Mouse (Mus musculus): ENCODE measurements around the gene Atp2a3. TPM values are rescaled to one million over a fixed set of nuclear protein-coding genes. Genes with fewer than 3 reads are reported as not detected.
A peak's percentile ranks its signal among the peaks of the same experiment; 100 is the strongest.

The Atp2a3 gene
- 1 to 10 TPM; 6.6 to 8.5 TPM for total RNA-seq (2021)
- long read RNA-seq, experiment 1, partial matches to known transcripts = 1 of 1 reads
- long read RNA-seq, experiment 1, other reads (novel, unspliced or antisense) = 0 of 1 reads
- long read RNA-seq, experiment 2 = 0 reads

DNA sequence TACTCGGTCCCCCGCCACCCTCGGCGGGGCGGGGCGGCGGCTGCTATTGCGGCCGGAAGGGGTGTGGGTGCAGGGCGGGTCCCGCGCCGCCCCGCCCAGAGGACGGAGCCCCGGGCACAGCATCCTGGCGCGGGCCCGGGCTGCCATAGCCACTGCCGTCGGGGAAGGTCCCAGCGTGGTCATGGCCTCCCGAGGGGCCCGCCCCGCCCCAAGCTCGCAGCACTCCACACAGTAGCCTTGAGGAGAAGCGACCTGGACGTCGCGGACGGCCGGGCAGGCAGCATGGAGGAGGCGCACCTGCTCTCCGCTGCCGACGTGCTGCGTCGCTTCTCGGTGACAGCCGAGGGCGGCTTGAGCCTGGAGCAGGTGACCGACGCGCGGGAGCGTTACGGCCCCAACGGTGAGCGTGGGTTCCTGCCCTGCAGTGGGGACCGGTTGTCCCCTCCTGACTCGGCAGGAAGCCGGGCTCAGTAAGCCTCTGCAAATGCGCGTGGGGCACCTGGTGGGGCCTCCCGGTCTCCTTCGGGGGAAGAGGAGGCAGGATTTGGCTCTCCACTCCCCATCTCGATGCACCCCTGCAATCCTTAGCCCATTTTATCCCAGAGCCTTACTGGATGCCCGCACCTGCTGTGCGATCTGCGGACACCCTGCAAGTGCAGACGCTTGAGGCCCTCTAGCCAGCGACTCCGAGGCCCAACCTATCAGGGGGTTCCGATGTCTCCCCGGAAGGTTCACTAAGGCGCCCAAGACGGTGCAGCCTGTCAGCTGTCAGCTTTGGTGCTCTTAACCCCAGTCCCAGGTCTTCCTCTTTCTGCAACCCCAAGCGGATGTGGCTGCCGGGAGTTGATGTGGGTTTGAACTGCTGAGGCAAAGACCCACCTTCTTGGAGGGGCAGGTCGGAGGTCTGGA is at the start of gene Atp2a3:
Gene Atp2a3, plus strand, starts transcription at position 98 of the 909 bp plus-strand sequence.
- no peak for DNase-seq (ENCODE audit: low spot score in 2 of 2)

DNA sequence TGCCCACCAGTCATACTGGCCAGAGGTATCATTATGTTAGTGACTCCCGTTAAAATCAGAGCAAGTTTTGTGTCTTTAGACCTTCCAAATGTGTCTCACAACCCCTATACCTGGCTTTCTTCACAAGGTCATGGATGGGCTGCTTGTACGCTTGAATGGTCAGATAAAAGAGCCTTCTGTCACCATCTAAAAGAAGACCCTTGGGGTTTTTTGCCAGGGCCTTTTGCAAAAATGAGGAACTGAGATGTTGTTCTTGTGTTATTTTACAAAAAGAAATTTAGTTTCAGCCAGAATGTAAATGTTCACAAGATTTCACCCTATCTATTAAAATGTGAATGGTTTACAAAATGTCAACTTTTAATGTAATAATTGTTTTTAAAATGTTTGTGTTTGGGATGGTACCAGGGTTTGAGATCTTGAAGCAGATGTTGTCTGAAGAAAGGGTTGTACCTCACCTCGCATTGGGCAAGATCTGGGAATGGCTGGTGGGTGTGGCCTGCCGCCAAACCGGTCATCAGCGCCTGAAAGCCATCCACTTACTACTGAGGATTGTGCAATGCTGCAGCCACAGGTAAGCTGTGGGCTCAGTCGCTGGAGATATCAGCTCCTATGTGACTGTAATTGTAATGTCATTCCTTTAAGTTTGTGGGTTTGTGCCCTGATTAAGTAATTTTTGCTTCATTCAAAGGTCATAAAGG is 43.5 kb upstream of the Atp2a3 start:
- no peak for DNase-seq (ENCODE audit: low spot score in 2 of 2)

DNA sequence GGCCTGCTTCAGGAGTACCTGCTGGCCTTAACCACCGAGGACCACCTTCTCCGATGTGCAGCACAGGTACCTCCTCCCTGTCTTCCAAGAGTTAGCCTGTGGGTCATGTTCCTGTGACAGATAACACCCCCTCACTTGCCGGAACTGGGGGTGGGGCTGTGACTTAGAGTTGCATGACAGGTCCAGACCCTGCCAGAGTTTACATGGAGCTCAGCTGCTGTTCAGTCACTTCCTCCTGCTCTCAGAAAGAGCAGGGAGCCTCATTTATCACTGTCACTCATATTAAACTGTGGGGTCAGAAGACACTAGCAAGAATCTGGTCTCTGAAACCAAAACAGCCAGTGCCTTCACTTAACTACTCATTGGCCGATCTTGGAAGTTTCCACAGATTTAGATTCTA is 37.9 kb upstream of the Atp2a3 start:
- DNase-seq (ENCODE audit: low spot score in 2 of 2) = no peak

DNA sequence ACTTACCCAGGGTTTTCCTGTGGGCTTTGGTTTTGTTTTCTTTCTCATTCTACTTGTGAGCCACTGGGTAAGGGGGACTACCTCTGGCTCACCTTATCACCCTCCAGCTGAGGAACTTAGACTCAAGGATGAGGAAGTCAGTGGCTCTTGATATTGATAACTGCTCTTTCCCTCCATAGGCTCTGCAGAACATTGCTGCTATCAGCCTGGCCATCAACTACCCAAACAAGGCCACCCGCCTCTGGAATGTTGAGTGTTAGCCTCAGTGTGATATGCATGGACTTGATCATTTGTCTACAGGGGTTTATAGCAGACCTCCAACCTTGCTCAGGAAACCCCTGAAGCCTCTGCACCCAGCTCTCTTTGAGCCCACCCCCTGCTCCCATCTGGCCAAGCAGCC is 36.5 kb upstream of the Atp2a3 start:
- no peak for DNase-seq (ENCODE audit: low spot score in 2 of 2)

DNA sequence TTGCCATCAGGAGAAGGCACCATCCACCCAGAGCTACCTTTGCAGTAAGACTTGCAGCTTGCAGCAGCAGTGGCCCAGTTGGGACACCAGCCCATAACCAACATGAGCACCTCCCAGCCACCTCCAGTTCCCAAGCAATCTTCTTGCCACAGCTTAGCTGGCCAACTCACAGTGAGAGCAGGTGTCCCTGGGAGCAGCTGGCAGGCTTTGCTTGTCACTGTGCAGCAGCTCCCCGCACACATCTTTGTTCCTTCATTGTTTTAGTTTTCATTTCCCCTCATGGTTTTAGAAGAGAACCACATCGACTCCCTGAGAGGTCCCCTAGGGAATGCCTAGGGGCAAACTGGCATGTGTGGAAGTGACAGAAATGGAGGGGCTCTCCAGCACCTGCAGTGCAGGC is 35.9 kb upstream of the Atp2a3 start:
- peak in 1 of 2 experiments; percentile 18 for DNase-seq (ENCODE audit: low spot score in 2 of 2)

DNA sequence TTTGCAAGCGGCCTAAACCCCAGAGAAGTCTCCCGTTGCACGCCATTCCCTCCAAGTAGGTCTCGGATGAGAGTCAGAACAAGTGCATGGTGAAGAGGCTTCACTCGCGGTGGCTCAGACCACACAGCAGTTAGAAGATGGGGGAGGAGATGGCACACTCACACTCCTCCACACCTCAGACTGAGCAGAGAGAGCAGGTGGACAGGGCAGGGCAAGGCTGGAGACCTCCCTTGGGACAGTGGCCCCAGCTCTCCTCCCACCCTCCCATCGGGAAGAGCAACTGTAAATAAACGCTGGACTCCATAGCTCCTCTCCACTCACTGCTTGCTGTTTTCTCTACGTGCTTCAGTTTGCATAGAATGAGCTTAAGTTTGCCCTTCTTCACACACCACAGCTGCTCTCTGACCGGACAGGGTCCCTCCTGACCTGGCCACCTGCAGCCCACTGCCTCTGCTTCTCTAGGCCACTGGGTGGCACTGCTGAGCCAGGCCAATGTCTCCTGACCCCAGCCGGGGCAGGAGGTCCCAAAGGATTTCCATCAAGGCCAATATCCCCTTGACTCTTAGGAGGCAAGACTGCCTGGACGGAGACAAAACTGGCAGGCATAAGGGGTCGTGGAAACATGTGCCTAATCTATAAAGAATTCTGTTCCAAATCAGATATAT is 34.6 kb upstream of the Atp2a3 start:
- peak; percentile 25 to 43 for DNase-seq (ENCODE audit: low spot score in 2 of 2)

DNA sequence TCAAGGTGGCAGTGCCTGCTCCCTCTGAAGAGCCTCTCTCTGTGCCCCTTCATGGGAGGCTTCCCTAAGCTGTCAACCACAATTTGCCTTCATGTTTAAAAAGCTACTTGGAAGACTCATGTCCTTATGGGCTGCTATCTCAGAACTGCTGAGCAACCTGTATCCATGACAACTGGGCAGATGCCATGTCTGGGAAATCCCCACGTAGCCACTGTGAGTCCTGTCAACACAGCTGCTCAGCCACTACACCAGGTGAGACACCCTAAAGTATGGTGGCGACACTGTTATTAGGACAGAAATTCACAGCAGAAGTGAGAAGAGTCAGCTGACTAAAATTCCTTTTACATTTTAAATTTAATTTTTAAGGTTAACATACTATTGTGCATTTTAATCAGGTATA is 32.5 kb upstream of the Atp2a3 start:
- peak in 1 of 2 experiments; percentile 15 for DNase-seq (ENCODE audit: low spot score in 2 of 2)

DNA sequence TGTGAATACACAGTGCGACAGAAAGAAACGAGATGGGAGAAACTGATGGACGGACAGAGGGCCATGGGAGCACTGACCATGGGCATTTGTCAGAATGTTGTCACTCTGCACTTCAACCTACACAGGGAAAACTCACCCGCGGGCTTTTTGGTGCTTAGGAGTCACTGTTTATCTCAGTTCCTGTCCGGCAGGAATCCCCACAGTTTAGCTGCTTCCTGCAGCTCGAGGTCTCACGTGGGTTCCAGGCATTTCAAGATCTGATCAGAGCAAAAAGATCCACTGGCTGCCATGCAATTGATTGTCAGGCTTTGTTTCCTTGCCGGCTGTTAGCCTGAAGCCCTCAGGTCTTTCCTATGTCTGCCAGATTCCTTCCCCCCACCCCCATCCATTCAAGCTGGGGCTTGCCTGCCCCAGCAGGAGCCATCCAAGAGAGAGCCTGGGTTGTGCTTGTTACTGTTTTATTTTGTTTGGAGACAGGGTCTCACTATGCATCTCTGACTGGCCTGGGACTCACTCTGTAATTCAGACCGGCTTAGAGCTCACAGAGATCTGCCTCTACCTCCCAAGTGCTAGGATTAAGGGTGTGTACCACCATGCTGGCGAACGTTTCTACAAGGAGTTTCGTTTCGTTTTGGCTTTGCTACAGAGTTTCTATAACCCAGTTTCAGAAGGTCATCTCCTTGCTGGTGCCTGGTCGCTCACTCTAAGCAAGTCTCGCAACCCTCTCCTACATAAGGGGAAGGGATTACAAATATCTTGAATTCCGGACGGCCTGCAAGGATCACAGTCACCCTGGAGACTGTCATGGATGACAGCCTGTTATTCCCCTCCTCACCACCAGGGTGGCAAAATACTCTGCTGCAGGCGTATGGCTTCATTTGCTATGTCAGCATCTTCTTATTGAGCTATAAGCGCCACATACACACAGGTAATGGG is 20.5 kb upstream of the Atp2a3 start:
- peak in 1 of 2 experiments; percentile 14 for DNase-seq (ENCODE audit: low spot score in 2 of 2)

DNA sequence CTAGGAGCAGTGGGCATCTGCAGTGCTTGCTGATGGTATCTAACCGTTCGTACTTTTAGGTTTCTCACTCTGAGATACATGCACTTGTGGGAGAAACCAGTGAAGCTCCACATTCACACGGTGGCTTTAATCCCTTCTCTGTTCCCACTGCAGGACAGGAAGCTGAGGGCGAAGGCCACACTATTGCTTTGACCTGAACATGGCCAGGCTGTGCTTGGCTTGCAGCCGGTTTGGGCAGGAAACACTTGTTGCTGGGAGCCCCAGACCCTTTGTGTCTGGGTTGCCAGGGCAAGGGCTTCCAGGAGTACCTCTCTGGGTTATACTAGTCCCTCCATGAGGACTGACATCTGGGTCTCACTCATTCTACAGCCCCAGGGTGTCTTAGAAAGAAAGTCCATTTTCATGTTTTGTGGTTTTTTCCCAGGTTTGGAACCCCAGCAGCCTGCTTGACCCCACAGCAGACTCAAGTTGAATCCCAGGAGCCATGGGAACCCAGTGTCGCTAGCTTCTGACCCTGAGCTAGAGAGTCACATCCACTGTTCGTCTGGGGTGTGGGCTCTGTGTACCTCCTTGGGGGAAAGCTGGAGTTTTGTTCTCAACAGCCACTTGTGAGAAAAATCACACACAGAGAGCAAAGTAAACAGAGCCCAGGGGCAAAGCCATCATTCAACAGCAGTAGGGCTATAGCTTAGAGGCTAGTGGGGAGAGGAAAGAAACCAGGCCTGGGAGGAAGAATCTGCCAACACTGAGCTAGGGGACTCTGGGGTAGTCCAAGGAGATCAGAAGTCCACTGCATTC is 15.8 kb upstream of the Atp2a3 start:
- no peak for DNase-seq (ENCODE audit: low spot score in 2 of 2)

DNA sequence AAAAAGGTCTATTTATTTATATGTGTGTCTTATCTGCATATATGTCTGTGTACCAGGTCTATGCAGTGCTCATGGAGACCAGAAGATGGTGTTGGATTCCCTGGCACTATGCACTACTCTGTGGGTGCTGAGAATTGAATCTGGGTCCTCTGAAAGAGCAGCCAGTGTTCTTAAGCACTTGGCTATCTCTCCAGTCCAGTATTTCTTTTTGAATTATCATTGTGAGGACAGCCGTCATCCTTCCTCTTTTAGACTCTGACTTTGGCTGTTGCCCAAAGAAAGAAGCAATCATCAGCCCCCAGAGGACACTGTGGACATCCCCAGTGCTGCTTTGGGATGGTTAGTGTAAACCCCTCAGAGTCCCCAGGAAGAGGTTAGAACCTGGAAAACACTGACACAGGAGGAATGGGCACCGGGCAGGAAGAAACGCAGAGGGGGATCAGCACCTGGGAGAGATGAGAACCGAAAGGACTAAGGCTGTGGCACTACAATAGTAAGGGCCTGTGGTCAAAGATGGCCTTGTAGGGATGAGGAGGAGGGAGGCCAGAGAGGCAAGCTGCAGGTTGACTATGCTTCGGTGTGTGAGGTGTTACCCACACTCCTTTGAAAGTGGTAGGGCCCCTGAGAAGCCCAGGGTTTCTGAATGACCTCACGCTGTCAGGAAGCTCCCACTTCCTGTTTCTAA is 15.0 kb upstream of the Atp2a3 start:
- DNase-seq (ENCODE audit: low spot score in 2 of 2) = no peak

DNA sequence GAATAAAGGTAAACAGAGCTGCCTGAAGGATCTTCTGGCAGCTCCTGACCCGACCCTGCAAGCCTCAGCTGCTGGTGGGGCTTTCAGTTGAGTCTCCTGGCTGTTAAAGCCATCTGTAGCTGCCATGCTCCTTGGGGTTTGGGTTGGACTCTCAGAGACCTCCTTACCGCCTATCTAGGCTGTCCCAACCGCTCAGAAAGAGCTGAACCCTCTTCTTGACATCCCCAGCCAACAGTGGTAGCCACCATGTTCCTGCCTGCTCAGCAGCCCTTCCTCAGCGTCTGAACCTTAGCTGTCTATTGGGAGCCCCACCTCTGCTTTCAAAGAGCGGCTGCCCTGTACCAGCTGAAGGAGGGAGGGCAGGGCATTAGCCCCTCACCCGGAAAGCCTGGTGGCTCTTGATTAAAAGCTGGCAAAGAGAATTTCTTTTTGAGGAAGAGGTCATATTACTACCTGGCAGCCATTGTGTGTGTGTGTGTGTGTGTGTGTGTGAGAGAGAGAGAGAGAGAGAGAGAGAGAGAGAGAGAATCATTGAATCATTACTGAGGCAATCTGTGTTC is 14.3 kb upstream of the Atp2a3 start:
- no peak for DNase-seq (ENCODE audit: low spot score in 2 of 2)

DNA sequence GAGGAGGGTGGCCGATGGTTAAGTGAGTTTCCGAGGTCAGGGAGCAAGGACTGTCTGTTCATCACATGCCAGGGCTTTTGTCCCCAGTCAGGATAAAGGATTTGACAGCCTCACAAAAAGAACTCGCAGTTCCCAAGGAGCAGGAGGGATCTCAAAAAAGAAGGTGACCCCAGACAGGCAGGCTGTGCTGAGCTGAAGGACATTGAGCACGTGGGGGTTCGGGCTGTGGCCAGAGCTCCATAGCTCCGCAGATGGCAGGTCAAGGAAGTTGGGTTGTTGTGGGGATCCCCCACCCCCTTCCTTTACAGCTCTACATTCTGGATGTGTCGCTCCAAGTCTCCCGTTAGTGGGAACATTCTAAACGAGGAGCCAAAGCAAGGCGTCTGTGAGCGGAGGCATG is 13.1 kb upstream of the Atp2a3 start:
- DNase-seq (ENCODE audit: low spot score in 2 of 2) = no peak

DNA sequence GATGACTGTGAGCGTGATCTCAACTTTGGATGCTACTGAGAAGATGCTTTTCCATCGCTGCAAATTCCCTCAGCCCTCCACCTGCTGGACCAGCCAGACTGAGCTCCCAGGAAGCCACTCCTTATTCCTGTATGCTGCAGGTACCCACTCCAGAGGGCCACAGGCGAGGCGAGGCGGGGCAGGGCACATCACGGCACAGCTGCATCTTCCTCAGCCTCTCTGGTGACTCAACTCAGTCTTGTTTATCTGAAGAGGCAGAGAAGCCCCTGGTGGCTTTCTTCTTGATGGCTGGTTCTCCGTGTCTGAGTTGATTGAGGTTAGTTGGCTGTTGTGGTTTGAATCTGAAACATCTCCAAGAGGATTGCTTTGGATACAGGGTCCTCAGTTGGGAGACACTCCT is 12.7 kb upstream of the Atp2a3 start:
- DNase-seq (ENCODE audit: low spot score in 2 of 2) = no peak

DNA sequence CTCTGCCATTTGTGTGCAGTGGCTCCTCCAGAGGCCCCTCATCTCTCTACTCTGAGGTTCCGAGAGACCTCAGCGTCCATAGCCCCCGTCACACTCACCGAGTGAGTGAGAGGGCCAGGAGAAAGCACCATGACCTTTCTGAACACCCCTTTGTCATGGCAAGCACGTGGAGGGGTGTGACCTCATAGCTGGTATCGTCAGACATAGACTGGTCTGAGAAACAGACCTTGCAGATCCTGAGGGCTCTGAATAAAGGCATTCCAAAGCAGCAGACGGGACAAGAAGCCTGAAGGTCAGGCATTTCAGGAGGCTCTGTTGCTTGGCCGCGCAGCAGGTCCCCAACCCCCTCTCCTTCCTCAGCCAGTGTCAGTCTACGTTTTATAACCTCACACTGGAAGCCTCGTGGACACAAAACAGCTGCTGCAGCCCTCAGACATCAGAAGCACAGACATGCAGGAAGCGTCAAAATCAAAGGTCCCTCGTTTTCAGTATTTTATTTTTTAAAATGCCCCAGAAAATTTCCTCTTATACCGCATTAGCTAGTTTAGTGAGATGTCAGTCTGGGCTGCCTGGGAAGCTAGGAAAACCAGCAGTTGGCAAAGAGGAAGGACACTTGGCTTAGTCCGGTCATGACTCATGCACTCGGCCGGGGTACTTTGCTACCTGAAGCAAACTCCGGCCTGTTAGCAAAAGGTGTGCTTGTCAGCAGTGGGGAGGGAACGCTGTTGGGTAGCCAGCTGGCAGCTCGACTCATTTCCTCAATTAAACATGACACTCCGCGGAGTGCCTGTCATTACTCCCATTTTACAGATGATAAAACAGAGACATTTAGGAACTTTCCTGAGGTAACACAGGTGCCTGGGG is 9.6 kb upstream of the Atp2a3 start:
- DNase-seq (ENCODE audit: low spot score in 2 of 2) = no peak

DNA sequence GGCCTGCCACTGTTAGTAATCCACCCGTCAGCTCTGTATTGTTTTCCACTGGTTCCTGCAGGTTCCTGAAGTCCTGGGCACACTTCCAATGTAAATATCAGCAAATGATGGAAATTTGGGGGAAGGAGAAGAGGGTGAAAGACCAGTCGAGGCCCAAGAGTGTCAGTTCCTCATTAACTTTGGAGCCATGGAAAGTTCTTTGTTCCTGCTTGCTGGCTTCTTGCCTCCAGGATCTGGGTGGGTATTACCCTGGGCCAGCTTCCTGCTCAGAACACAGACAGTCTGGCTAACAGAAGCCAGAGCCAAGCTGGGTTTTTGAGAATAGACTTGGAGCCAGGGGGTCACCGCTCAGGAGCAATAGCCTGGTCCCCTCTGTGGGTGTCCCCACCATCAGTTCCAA is 8.7 kb upstream of the Atp2a3 start:
- DNase-seq (ENCODE audit: low spot score in 2 of 2) = no peak

DNA sequence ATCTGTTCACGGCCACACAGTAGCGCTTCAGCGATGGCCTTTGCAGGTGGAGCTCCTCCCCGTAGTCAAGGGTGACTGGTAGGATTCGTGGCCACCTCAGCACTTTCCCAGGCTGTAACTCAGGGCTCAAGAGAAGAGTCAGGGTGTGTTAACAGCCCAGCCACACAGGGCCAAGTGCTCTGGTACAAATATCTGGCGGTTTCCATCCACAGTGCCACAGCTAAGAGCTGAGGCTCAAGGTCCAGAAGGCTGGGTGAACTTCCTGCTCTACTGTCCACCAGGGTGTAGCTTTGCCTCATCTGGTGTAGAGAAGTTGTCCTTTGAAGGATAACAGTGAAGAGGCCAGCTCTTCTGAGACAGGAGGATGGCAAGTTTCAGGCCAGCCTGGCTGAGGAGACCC is 8.3 kb upstream of the Atp2a3 start:
- no peak for DNase-seq (ENCODE audit: low spot score in 2 of 2)

DNA sequence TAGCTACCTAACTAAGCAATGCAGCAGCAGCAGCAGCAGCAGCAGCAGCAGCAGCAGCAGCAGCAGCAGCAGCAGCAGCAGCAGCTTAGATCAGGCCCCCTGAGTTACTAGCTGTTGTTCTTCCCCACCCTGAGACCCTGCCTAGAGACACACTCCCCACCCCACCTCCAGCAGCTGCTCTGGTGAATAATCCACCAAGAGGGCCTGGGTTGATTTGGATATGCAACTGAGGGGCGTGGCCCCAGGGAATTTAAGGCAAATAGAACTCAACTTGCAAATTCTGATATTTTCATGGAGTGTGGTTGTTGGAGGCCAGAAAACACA is 7.9 kb upstream of the Atp2a3 start:
- DNase-seq (ENCODE audit: low spot score in 2 of 2) = no peak

Measured in left cerebral cortex, adult 18-20 months (tissue).